Mouse (Mus musculus): Measurements from ENCODE around the gene Elmo2.

DNA sequence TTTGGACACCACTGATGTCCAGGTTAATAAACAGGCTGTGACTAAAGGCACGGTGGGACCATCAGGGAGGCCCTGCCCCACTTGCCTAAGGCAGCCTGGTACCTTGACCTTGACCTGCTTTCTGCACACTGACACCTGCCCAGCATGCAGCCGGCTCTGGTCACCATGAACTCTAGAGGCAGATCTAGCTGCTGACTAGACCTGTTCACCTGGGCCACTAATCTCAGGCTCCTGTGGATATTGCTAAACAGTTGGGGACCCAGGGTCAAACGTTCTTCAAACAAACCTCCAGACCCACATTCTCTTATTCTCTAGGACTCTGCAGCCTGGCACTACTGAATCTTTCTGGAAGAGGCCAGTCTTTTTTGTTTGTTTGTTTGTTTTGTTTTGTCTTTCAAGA, 41.2 kb downstream of the Elmo2 start:
- TF ChIP-seq HCFC1 (IDR thresholded peaks at IDR 0.05; ENCODE audit: borderline replicate concordance, insufficient read depth, low read length) (no peak), ZC3H11A (IDR thresholded peaks at IDR 0.05; ENCODE audit: borderline replicate concordance, low read depth, low read length) (no peak), ZNF384 (IDR thresholded peaks at IDR 0.05; ENCODE audit: low read depth, low read length) (no peak), CHD2 (IDR thresholded peaks at IDR 0.05; ENCODE audit: low read depth, low read length) (no peak), MAFK (IDR thresholded peaks at IDR 0.05; ENCODE audit: insufficient read depth, low read depth, low read length) (no peak)
